Mouse (Mus musculus) intestine, embryonic 14.5 days (tissue): ENCODE results near the gene Hnrnpc. TPM values are rescaled to one million over a fixed set of nuclear protein-coding genes. Genes with fewer than 3 reads are reported as not detected.

ENCODE experiments used
- ATAC-seq: fragments of 200-750 bp; cut with Nextera tagmentation; replicated peaks from 2 replicates; pipeline ENCODE4 v1.8.0; 2017; ENCODE audit warnings: low read depth, moderate number of reproducible peaks, moderate TSS enrichment, moderate library complexity; ENCODE audit not compliant: low FRiP score, low TSS enrichment
- DNase-seq: peaks from one replicate; pipeline ENCODE4 v3.0.0-alpha.2; 2018; ENCODE audit warnings: low spot score
- H3K27ac ChIP-seq: fragments of 300-500 bp; sonication (generic); 2 replicates; pipeline ENCODE4 v1.5.1; 2014; ENCODE audit warnings: low read depth, mild to moderate bottlenecking, control low read depth
- H3K27me3 ChIP-seq: fragments of 300-500 bp; sonication (generic); replicated peaks from 2 replicates; pipeline ENCODE4 v1.6.1; 2014; ENCODE audit warnings: low read length, control low read depth; ENCODE audit not compliant: control insufficient read depth, insufficient read depth
- H3K36me3 ChIP-seq: fragments of 300-500 bp; sonication (generic); 2 replicates; pipeline ENCODE4 v1.6.1; 2014; ENCODE audit warnings: low read length, control low read depth; ENCODE audit not compliant: control insufficient read depth, insufficient read depth
- H3K4me1 ChIP-seq: fragments of 300-500 bp; sonication (generic); replicated peaks from 2 replicates; pipeline ENCODE4 v1.6.1; 2014; ENCODE audit warnings: low read length, control low read depth, mixed read lengths; ENCODE audit not compliant: control insufficient read depth, insufficient read depth
- H3K4me2 ChIP-seq: fragments of 300-500 bp; sonication (generic); 2 replicates; pipeline ENCODE4 v1.6.1; 2014; ENCODE audit warnings: low read length
- H3K4me3 ChIP-seq: fragments of 300-500 bp; sonication (generic); 2 replicates; pipeline ENCODE4 v1.5.1; 2014; ENCODE audit warnings: low read depth, low read length, control low read depth, mixed read lengths
- H3K9ac ChIP-seq: fragments of 300-500 bp; sonication (generic); 2 replicates; pipeline ENCODE4 v1.6.1; 2014; ENCODE audit warnings: mild to moderate bottlenecking, low read length
- H3K9me3 ChIP-seq: fragments of 300-500 bp; sonication (generic); 2 replicates; pipeline ENCODE4 v1.6.1; 2016; ENCODE audit warnings: low read length, control low read depth; ENCODE audit not compliant: control insufficient read depth
- WGBS: fragments of 180-500 bp; shearing (Covaris S2); extraction: QIAGEN DNeasy Blood & Tissue Kit; methylation state at CpG from one replicate; pipeline ENCODE4 v1.1.7; 2014; 5-methylcytosine and 5-hydroxymethylcytosine counted together
- polyA plus RNA-seq: library from polyadenylated mRNA; unstranded; fragments of >200 nt; fragmentation: Nextera tagmentation; extraction: Ambion mirVana; gene quantifications from 2 replicates; pipeline ENCODE4 v1.2.1, GENCODE M21; 2014

Gene Hnrnpc
- polyA plus RNA-seq, 1 experiment from 2014 or later = 530 TPM

DNA sequence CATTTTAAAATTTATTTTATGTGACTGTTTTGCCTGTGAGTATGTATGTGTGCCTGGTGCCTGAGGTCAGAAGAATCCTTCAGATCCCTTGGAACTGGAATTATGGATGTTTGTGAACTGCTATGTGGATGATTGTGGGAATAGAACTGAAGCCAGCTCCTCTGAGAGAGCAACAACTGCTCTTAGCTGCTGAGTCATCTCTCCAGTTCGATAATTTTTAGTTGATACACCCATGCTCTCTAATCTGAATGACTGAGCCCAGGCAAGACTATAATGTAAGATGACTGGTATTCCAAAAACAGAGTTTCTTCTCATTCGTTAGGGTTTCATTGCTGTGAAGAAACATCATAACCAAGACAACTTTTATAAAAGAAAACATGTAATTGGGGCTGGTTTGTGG lies 79.7 kb downstream of the Hnrnpc start:
- no peak overlapping the region for H3K27ac ChIP-seq
- no peaks in the 10 kb centered on the region for H3K36me3 ChIP-seq
- no peak for ATAC-seq
- H3K4me2 ChIP-seq = no peak overlapping the region
- no peak for DNase-seq
- no peaks in the 10 kb centered on the region for H3K9me3 ChIP-seq
- H3K27me3 ChIP-seq = no peaks in the 10 kb centered on the region
- H3K4me3 ChIP-seq = no peak overlapping the region
- H3K9ac ChIP-seq = no peak overlapping the region
- H3K4me1 ChIP-seq = peaks cover 15% of the 10 kb centered on the region
- 83% methylated on average over 2 of the region's 2 CpGs for WGBS

Other genes starting within 250 kb of the Hnrnpc start
- 54.9 and 67.0 TPM in 2 replicates for gene Mettl17, start 219.2 kb downstream of the Hnrnpc start, polyA plus RNA-seq
- 0.71 and 0.99 TPM in 2 replicates for gene Slc39a2, start 211.1 kb downstream of the Hnrnpc start, polyA plus RNA-seq
- 36.4 and 39.2 TPM in 2 replicates for gene Ndrg2, start 189.9 kb downstream of the Hnrnpc start, polyA plus RNA-seq
- gene Tppp2, start 185.6 kb downstream of the Hnrnpc start, polyA plus RNA-seq = 0.31 TPM in 1 of 2 replicates, not detected in the other
- gene Rnase13, start 181.3 kb downstream of the Hnrnpc start, polyA plus RNA-seq = not detected in 2 replicates
- gene Arhgef40, start 119.3 kb downstream of the Hnrnpc start, polyA plus RNA-seq = 80.8 and 86.3 TPM in 2 replicates
- 6.8 and 8.5 TPM in 2 replicates for gene Tmem253, start 88.4 kb downstream of the Hnrnpc start, polyA plus RNA-seq
- gene Zfp219, start 83.3 kb downstream of the Hnrnpc start, polyA plus RNA-seq = 31.9 and 34.0 TPM in 2 replicates
- not detected in 2 replicates for gene Olfr221, start 61.6 kb downstream of the Hnrnpc start, polyA plus RNA-seq
- 76.9 and 83.0 TPM in 2 replicates for gene Rpgrip1, start 6.7 kb upstream of the Hnrnpc start, polyA plus RNA-seq
- gene Supt16, start 93.4 kb upstream of the Hnrnpc start, polyA plus RNA-seq = 68.9 and 73.5 TPM in 2 replicates
- 47.4 and 50.6 TPM in 2 replicates for gene Chd8, start 153.8 kb upstream of the Hnrnpc start, polyA plus RNA-seq
- gene Tox4, start 175.1 kb upstream of the Hnrnpc start, polyA plus RNA-seq = 34.3 and 44.9 TPM in 2 replicates
- 21.0 and 22.1 TPM in 2 replicates for gene Rab2b, start 175.5 kb upstream of the Hnrnpc start, polyA plus RNA-seq
- 37.0 and 43.5 TPM in 2 replicates for gene Mettl3, start 201.1 kb upstream of the Hnrnpc start, polyA plus RNA-seq
- 15.2 and 16.2 TPM in 2 replicates for gene Sall2, start 224.7 kb upstream of the Hnrnpc start, polyA plus RNA-seq